Mouse (Mus musculus): ENCODE results near the gene Eya2. TPM values are rescaled to one million over a fixed set of nuclear protein-coding genes. Genes with fewer than 3 reads are reported as not detected.

The Eya2 gene
- 28.1 TPM for polyA plus RNA-seq (2017; shearing (Covaris generic))

DNA sequence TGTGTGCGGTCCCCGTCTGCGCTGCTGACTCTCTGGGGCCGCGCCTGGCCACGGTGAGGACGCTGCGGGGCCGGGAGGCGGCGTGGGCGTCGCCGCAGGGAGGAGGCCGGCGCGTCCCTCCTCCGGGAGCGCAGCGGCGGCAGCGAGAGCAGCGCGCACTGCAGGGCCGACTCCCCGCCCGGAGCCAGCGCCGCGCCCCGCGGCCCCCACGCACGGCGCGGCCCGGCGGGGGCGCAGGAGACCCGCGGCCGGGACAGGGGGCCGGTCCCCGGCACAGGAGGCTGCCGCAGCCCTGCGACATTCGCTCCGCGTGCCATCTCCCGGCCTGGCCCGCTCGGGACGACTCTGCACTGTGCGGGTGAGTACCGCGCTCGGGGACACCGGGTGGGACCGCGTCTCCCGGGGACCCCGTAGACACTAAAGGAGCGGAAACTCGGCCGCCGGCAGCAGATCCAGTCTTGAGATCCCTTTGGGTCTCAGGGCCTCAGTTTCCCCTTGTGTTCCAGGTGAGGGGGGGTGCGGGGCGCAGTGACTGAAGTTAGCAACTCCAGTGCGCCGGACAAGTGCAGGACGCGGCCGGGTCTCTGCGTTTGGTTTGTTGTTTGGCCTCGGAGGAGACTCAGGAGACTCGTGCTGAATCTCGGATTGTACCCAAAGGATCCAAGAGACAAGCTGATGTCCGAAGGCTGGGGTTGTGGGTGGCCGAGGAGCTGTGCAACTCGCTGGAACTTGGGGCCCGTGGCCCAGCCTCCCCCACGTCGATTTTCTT lies at the start of gene Eya2:
TSS of gene Eya2 (plus strand) at position 126 of the 769 bp plus-strand sequence.

Other genes starting within 250 kb of the Eya2 start
- gene Zfp663, start 226.3 kb upstream of the Eya2 start, polyA plus RNA-seq (2017; shearing (Covaris generic)), result not detected
- not detected for gene Zfp334, start 206.8 kb upstream of the Eya2 start, polyA plus RNA-seq (2017; shearing (Covaris generic))
- not detected for gene Ocstamp, start 194.6 kb upstream of the Eya2 start, polyA plus RNA-seq (2017; shearing (Covaris generic))
- gene Slc13a3, start 121.8 kb upstream of the Eya2 start, polyA plus RNA-seq (2017; shearing (Covaris generic)), result not detected
- 26.1 TPM for gene Trp53rka, start 101.7 kb upstream of the Eya2 start, polyA plus RNA-seq (2017; shearing (Covaris generic))
- gene Slc2a10, start 91.2 kb upstream of the Eya2 start, polyA plus RNA-seq (2017; shearing (Covaris generic)), result not detected

Measured in naive thymus-derived CD4-positive, alpha-beta T cell, adult 5 months (primary cell).